Mouse (Mus musculus): ENCODE data around the gene Ndfip2. TPM values are rescaled to one million over a fixed set of nuclear protein-coding genes. Genes with fewer than 3 reads are reported as not detected.
A peak's percentile ranks its signal among the peaks of the same experiment; 100 is the strongest.

Gene Ndfip2
- polyA plus RNA-seq, 1 experiment from 2014 or later: 97.9 TPM

GRCm38 (mm10) chr14:105295820-105296582 is 37.6 kb downstream of the Ndfip2 start:
- H3K9ac ChIP-seq (ENCODE audit: low read depth, low read length): no peak overlapping the region
- WGBS: 66% methylated on average over 6 of the region's 6 CpGs
- ATAC-seq: peak; percentile 62; the same call in 1 of the 2 replicates

GRCm38 (mm10) chr14:105299744-105300255 is 41.4 kb downstream of the Ndfip2 start:
- Histone ChIP-seq H3K9me3 (ENCODE audit: control insufficient read depth, low read length) (no peaks in the 10 kb centered on the region), H3K4me3 (ENCODE audit: low read length) (no peak overlapping the region), H3K9ac (ENCODE audit: low read depth, low read length) (no peak overlapping the region), H3K36me3 (ENCODE audit: control insufficient read depth, insufficient read depth, low read length) (peaks cover 3% of the 10 kb centered on the region; the same call in 1 of the 2 replicates), H3K4me1 (ENCODE audit: control insufficient read depth, insufficient read depth, low read length) (no peaks in the 10 kb centered on the region), H3K4me2 (ENCODE audit: low read depth, low read length) (no peak overlapping the region), H3K27ac (ENCODE audit: low read length) (no peak overlapping the region), H3K27me3 (replicated peaks; ENCODE audit: control insufficient read depth, insufficient read depth, low read length) (no peaks in the 10 kb centered on the region)
- no peak for ATAC-seq
- 83% methylated on average over 5 of the region's 5 CpGs for WGBS

More at GRCm38 (mm10) chr14:105295820-105296582, 37.6 kb downstream of the Ndfip2 start:
- Histone ChIP-seq H3K4me1 (ENCODE audit: control insufficient read depth, insufficient read depth, low read length) (no peaks in the 10 kb centered on the region), H3K36me3 (ENCODE audit: control insufficient read depth, insufficient read depth, low read length) (no peaks in the 10 kb centered on the region), H3K4me3 (ENCODE audit: low read length) (no peak overlapping the region), H3K27ac (ENCODE audit: low read length) (no peak overlapping the region), H3K27me3 (replicated peaks; ENCODE audit: control insufficient read depth, insufficient read depth, low read length) (no peaks in the 10 kb centered on the region), H3K9me3 (ENCODE audit: control insufficient read depth, low read length) (no peaks in the 10 kb centered on the region), H3K4me2 (ENCODE audit: low read depth, low read length) (no peak overlapping the region)

- WGBS: 71% methylated on average over 10 of the region's 10 CpGs
These were observed 42.2 kb downstream of the Ndfip2 start for GRCm38 (mm10) chr14:105300551-105300950.

DNA sequence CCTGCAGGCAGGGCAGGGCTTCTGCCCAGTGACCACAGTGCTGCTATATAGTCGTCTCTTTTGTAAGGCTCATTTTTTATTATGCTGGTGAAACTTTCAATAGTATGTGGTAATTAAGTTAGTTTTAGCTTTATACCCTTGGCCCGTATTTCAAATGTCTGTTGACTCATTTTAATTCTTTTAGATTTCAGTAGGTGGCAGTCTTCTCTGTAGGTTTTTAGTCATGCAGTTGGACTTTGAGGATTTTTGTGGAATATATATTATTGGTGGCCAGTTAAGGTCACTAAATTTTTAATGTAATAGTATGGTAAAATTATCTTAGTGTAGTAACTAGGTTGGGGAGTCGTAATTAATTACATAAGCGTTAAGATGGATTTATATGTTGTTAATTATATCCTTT is 44.3 kb downstream of the Ndfip2 start:
- H3K27me3 ChIP-seq (replicated peaks; ENCODE audit: control insufficient read depth, insufficient read depth, low read length): no peaks in the 10 kb centered on the region
- H3K4me2 ChIP-seq (ENCODE audit: low read depth, low read length): no peak overlapping the region
- ATAC-seq: no peak
- no peak overlapping the region for H3K4me3 ChIP-seq (ENCODE audit: low read length)
- 77% methylated on average over 4 of the region's 4 CpGs for WGBS
- H3K27ac ChIP-seq (ENCODE audit: low read length): no peak overlapping the region
- peaks cover 6% of the 10 kb centered on the region; the same call in 1 of the 2 replicates for H3K36me3 ChIP-seq (ENCODE audit: control insufficient read depth, insufficient read depth, low read length)
- no peak overlapping the region for H3K9ac ChIP-seq (ENCODE audit: low read depth, low read length)
- no peaks in the 10 kb centered on the region for H3K9me3 ChIP-seq (ENCODE audit: control insufficient read depth, low read length)
- H3K4me1 ChIP-seq (ENCODE audit: control insufficient read depth, insufficient read depth, low read length): no peaks in the 10 kb centered on the region

More at GRCm38 (mm10) chr14:105300551-105300950, 42.2 kb downstream of the Ndfip2 start:
- Histone ChIP-seq H3K36me3 (ENCODE audit: control insufficient read depth, insufficient read depth, low read length) (peaks cover 3% of the 10 kb centered on the region; the same call in 1 of the 2 replicates), H3K4me1 (ENCODE audit: control insufficient read depth, insufficient read depth, low read length) (no peaks in the 10 kb centered on the region), H3K4me3 (ENCODE audit: low read length) (no peak overlapping the region), H3K9me3 (ENCODE audit: control insufficient read depth, low read length) (no peaks in the 10 kb centered on the region), H3K9ac (ENCODE audit: low read depth, low read length) (no peak overlapping the region), H3K4me2 (ENCODE audit: low read depth, low read length) (no peak overlapping the region), H3K27ac (ENCODE audit: low read length) (no peak overlapping the region), H3K27me3 (replicated peaks; ENCODE audit: control insufficient read depth, insufficient read depth, low read length) (no peaks in the 10 kb centered on the region)
- peak; percentile 51 for ATAC-seq

GRCm38 (mm10) chr14:105307716-105308115 is 49.3 kb downstream of the Ndfip2 start:
- Histone ChIP-seq H3K4me3 (ENCODE audit: low read length) (no peak overlapping the region), H3K27ac (ENCODE audit: low read length) (no peak overlapping the region), H3K4me1 (ENCODE audit: control insufficient read depth, insufficient read depth, low read length) (no peaks in the 10 kb centered on the region), H3K4me2 (ENCODE audit: low read depth, low read length) (no peak overlapping the region), H3K27me3 (replicated peaks; ENCODE audit: control insufficient read depth, insufficient read depth, low read length) (no peaks in the 10 kb centered on the region), H3K9ac (ENCODE audit: low read depth, low read length) (no peak overlapping the region), H3K36me3 (ENCODE audit: control insufficient read depth, insufficient read depth, low read length) (0 out of 2 replicates have a peak, but pooled peaks cover 3% of the 10 kb centered on the region), H3K9me3 (ENCODE audit: control insufficient read depth, low read length) (no peaks in the 10 kb centered on the region)
- WGBS: 77% methylated on average over 4 of the region's 4 CpGs
- ATAC-seq: no peak

- Histone ChIP-seq H3K27me3 (replicated peaks; ENCODE audit: control insufficient read depth, insufficient read depth, low read length) (no peaks in the 10 kb centered on the region), H3K36me3 (ENCODE audit: control insufficient read depth, insufficient read depth, low read length) (no peaks in the 10 kb centered on the region), H3K4me3 (ENCODE audit: low read length) (no peak overlapping the region), H3K4me2 (ENCODE audit: low read depth, low read length) (no peak overlapping the region), H3K9ac (ENCODE audit: low read depth, low read length) (no peak overlapping the region), H3K27ac (ENCODE audit: low read length) (no peak overlapping the region), H3K9me3 (ENCODE audit: control insufficient read depth, low read length) (no peaks in the 10 kb centered on the region), H3K4me1 (ENCODE audit: control insufficient read depth, insufficient read depth, low read length) (no peaks in the 10 kb centered on the region)
- ATAC-seq: no peak
- 94% methylated on average over 4 of the region's 4 CpGs for WGBS
These were observed 54.0 kb downstream of the Ndfip2 start for GRCm38 (mm10) chr14:105312366-105312765.

DNA sequence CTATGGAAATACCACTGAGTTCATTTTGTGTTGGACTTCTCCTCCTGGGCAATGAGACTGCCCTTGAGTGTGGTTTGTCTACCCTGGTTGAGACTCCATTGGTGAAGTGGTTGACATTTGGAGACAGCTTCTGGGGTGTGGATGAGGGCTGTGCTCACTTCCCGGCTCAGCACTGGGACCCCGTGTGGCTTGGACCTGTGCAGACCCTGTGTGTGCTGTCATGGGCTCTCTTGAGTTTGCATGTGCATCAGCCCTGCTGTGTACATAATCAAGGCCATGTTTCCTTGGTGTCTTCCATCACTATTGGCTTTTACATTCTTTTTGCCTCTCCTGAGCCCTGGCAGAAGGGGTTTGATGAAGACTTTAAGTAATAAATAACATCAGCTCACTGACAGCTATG is 54.6 kb downstream of the Ndfip2 start:
- H3K4me1 ChIP-seq (ENCODE audit: control insufficient read depth, insufficient read depth, low read length): no peaks in the 10 kb centered on the region
- no peaks in the 10 kb centered on the region for H3K36me3 ChIP-seq (ENCODE audit: control insufficient read depth, insufficient read depth, low read length)
- no peaks in the 10 kb centered on the region for H3K9me3 ChIP-seq (ENCODE audit: control insufficient read depth, low read length)
- no peaks in the 10 kb centered on the region for H3K27me3 ChIP-seq (replicated peaks; ENCODE audit: control insufficient read depth, insufficient read depth, low read length)
- H3K27ac ChIP-seq (ENCODE audit: low read length): no peak overlapping the region
- 0 out of 2 replicates have a peak, but pooled peaks have one; percentile 19 for ATAC-seq
- H3K9ac ChIP-seq (ENCODE audit: low read depth, low read length): no peak overlapping the region
- H3K4me3 ChIP-seq (ENCODE audit: low read length): no peak overlapping the region
- H3K4me2 ChIP-seq (ENCODE audit: low read depth, low read length): no peak overlapping the region
- WGBS: 88% methylated on average over 2 of the region's 2 CpGs

DNA sequence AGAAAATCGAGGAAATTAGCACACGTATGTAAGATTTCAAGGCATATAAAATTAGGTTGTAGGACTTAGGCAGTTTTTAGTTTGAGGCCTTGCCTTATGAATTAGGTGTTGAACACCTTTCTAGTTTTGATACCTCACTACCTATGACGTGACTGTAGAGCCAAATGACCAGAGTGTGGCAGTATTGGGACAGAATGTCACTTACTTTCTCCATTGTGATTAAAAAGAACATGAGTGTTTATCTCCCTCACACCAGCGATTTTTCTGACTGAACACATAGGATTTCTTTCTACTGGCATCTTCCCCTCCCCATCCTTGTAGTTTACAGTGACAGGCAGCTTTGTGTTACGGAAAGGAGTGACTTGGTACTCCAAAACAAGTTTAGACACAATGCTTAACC is 55.5 kb downstream of the Ndfip2 start:
- H3K27ac ChIP-seq (ENCODE audit: low read length): no peak overlapping the region
- no peak overlapping the region for H3K4me3 ChIP-seq (ENCODE audit: low read length)
- H3K36me3 ChIP-seq (ENCODE audit: control insufficient read depth, insufficient read depth, low read length): no peaks in the 10 kb centered on the region
- WGBS: 43% methylated on average over 5 of the region's 5 CpGs
- H3K4me1 ChIP-seq (ENCODE audit: control insufficient read depth, insufficient read depth, low read length): no peaks in the 10 kb centered on the region
- no peak overlapping the region for H3K9ac ChIP-seq (ENCODE audit: low read depth, low read length)
- H3K4me2 ChIP-seq (ENCODE audit: low read depth, low read length): no peak overlapping the region
- H3K27me3 ChIP-seq (replicated peaks; ENCODE audit: control insufficient read depth, insufficient read depth, low read length): no peaks in the 10 kb centered on the region
- ATAC-seq: peak; percentile 58; the same call in 1 of the 2 replicates
- no peaks in the 10 kb centered on the region for H3K9me3 ChIP-seq (ENCODE audit: control insufficient read depth, low read length)

GRCm38 (mm10) chr14:105321712-105322111 is 63.3 kb downstream of the Ndfip2 start:
- Histone ChIP-seq H3K4me3 (ENCODE audit: low read length) (no peak overlapping the region), H3K4me2 (ENCODE audit: low read depth, low read length) (no peak overlapping the region), H3K9me3 (ENCODE audit: control insufficient read depth, low read length) (no peaks in the 10 kb centered on the region), H3K4me1 (ENCODE audit: control insufficient read depth, insufficient read depth, low read length) (no peaks in the 10 kb centered on the region), H3K36me3 (ENCODE audit: control insufficient read depth, insufficient read depth, low read length) (no peaks in the 10 kb centered on the region), H3K27me3 (replicated peaks; ENCODE audit: control insufficient read depth, insufficient read depth, low read length) (no peaks in the 10 kb centered on the region), H3K9ac (ENCODE audit: low read depth, low read length) (no peak overlapping the region), H3K27ac (ENCODE audit: low read length) (no peak overlapping the region)
- 61% methylated on average over 3 of the region's 3 CpGs for WGBS
- no peak for ATAC-seq

Measured in intestine, embryonic 16.5 days (tissue).